Mouse (Mus musculus) heart, adult 2 months (tissue): ENCODE data around the gene Ccdc85b.

Experiments
- CTCF ChIP-seq: fragments of 200-600 bp; IDR thresholded peaks from 2 replicates; pipeline ENCODE4 v1.8.1; 2022; ENCODE audit warnings: antibody characterized with exemption, mild to moderate bottlenecking, moderate library complexity
- POLR2A ChIP-seq: fragments of 200-500 bp; IDR thresholded peaks from 2 replicates; pipeline ENCODE4 v1.6.1; 2011; ENCODE audit warnings: mild to moderate bottlenecking, low read depth, low read length, control low read depth; ENCODE audit not compliant: insufficient read depth

GRCm38 (mm10) chr19:5460465-5460911 lies 2.8 kb upstream of the Ccdc85b start, which contains the start of gene Fibp:
- TF ChIP-seq POLR2A, result peak; percentile 87
- TF ChIP-seq CTCF, result no peak
